Mouse (Mus musculus) neutrophil, adult 5-6 weeks (primary cell): ENCODE data around the gene Ncapd2. TPM values are rescaled to one million over a fixed set of nuclear protein-coding genes. Genes with fewer than 3 reads are reported as not detected.

ENCODE experiments used
- ATAC-seq: fragments of 151-379, 151-347 bp; 2 replicates; pipeline ENCODE4 v1.8.0; 2017; ENCODE audit warnings: mild to moderate bottlenecking, moderate TSS enrichment; ENCODE audit not compliant: insufficient number of reproducible peaks, poor library complexity, low FRiP score, severe bottlenecking; ENCODE audit errors: extremely low read depth
- total RNA-seq: library from RNA; stranded (forward); fragments of 200-1000 nt; gene quantifications from 2 replicates; pipeline ENCODE4 v1.2.3, GENCODE M21; 2017

The Ncapd2 gene
- total RNA-seq = 42.5 and 66.2 TPM in 2 replicates

DNA sequence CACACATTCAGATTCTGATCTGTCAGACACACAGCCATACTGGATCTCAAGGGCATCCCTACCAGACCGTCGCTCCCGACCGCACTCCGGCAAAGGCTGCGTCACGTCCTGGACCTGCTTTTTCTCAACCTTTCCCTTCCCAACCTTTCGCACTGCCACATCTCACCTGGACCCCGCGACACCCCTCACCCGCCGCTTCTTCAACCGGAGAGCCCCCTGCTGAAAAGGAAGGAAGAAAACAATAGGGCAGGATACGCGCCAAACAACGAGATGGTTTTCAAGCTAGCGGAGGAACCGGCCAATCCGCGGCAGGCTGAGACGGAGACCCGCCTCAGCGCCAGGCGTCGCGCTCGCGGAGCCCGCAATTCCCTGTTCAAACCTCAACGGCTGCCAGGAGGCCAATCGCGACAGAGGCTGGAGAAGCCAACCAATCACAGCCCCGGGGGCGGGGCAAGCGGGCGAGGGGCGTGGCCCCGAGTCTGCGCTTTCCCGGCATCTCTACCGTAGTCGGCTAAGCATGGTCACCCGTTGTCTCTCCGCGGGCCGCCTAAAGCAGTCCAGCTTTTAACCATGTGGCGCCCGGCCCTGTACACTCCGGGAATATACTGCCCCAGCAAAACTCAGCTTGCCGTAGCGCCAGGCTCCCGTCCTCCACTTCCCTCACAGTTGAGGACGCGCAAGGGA, at the start of gene Ncapd2, which contains the start of gene Mrpl51:
Ncapd2 (minus strand) TSS at position 370 of the 684 bp plus-strand sequence.
Mrpl51 (plus strand) TSS at position 470 of the 684 bp plus-strand sequence.
- ATAC-seq = peak; percentile 94

GRCm38 (mm10) chr6:125240617-125241016, 49.1 kb upstream of the Ncapd2 start:
- ATAC-seq = no peak

DNA sequence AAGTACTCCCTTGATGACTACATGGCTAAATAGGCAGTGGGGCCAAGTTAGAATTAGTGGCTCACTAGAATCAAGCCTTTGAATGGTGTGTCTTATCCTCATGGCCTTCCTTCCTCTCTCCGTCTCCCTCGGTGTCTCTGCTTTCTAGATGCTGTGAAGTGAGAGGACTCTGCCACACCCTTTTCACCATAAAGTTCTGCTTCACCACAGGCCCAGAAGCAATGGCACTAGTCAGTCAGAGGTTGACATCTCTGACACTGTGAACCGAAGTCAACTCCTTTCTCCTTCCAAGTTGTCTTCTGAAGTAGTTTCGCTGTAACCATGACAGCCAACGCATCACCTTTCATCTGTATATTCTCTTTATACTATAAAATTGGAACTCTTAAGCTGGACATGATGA, 48.0 kb upstream of the Ncapd2 start:
- no peak for ATAC-seq

DNA sequence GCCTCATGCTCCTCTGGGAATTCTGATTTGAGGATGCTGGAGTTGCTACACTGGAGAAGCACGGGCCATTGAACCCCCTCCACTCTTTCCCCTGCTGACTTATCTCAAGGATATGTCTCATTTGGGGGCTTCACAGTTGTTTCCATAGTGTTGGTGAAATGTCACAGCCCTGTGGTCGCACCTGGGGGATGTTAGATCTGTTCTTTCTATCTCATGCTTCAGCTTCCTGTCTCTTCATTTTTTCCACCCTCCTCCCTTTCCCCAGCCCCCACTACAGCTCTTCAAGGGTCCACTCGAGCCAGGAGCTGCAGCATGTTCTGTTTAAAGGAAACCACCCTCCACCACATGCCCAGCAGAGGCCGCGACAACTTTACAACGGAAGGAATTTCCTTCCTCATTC, 46.9 kb upstream of the Ncapd2 start:
- ATAC-seq = no peak

DNA sequence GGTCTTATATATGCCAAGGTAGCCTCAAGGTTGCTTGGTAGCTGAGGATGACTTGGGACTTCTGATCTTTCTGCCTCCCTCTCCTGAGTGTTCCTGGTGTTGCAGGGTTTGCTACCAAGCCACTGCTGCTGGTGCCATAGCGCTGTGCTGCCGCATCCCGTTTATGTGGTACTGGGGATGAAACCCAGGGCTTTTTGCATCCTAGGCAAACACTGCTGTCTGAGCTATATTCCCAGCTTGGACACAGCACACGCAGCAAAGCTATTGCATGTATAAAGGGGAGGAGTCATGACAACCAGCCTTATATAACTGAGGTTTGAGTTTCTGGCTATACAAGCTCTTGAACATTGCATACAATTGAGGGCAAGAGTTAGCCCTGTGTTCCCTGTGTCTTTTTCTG, 45.9 kb upstream of the Ncapd2 start:
- no peak for ATAC-seq

GRCm38 (mm10) chr6:125236782-125237181, 45.3 kb upstream of the Ncapd2 start, which contains the start of gene Cd27:
Gene Cd27, minus strand, starts transcription at chr6:125237010.
- ATAC-seq = no peak

- ATAC-seq = no peak
Observed at GRCm38 (mm10) chr6:125236341-125236740, 44.8 kb upstream of the Ncapd2 start.

- ATAC-seq = no peak
Observed at GRCm38 (mm10) chr6:125234520-125234828, 43.0 kb upstream of the Ncapd2 start.

GRCm38 (mm10) chr6:125233816-125234519, 42.5 kb upstream of the Ncapd2 start:
- ATAC-seq = no peak

DNA sequence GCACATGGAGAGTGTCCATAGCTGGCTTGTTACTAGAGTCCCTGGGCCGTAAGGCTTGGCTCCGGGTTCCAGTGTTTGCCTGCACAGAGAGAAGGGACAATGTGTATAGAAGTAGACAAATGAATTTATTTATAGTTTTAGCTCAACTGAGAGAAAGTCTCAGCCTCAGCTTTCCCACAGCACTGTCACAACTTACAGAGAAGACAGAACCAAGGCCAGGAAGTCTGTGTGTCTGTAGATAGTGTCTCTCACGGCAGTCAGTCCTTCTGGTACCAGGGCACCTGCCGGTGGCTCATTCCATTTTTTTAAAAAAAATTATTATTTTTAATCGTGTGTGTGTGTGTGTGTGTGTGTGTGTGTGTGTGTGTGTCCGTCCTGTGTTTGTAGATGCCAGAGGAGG, 41.0 kb upstream of the Ncapd2 start:
- no peak for ATAC-seq

DNA sequence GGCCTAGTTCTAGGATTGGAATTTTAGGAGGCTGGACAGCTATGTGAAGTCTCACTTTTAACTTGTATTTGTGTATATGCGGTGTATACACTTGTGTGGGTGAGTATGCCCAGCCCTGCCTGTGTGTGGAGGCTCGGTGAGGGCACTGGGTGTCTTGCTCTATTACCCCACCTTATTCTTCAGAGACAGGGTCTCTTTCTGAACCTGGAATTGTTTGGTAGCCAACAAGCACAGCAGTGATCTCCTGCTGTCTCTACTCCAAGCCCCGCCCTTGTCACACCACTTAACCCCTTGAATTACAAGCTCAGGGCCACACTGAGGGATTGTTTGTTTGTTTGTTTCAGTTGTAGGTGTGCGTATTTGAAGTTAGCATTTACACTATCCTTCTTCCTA, 40.5 kb upstream of the Ncapd2 start:
- no peak for ATAC-seq

DNA sequence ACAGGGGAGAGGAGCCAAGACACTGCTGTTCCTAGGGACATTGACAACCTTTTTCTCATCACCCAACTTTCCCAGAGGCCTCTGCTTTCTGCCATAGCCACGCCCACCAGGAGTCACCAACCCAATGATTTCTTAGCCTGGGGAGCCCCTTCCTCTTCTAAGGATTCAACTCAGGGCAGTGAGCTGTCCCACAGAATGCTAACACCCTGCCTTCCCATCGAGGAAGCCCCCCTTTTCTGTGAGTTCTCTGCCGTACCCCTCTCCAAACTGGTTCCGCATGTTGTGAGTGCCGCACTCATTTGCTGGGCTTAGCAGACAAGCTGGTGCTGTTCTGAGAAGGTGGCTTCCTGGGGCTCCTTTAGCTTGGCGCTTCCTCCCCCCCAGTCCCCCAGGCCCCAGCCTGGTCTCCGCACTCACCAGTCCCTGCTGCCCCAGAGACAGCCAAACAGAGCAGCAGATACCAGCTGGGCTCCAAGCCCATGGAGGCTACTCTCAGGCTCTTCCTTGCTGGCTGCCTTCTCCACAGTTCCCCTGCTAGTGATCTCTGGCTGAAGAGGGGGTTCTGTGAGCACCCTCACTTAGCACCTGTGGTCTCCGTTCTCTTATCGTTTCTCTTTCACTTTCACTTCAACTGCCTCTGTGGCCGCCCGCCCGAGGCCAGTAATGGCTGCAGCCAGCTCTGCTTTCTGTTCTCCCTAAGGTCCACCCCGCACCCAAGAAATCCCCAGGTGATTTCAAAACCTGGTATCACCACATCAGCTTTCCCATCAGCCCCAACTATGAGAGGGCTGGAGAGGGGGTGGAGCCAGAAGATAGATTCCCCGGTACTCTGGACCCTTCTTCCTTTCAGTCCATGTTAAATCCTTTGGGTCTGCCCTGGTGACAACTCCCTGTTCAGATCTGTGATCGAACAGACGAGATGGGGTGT, 39.9 kb upstream of the Ncapd2 start, which contains the start of gene Tapbpl:
Tapbpl (minus strand) TSS at position 744 of the 928 bp plus-strand sequence.
- ATAC-seq = peak; percentile 80

DNA sequence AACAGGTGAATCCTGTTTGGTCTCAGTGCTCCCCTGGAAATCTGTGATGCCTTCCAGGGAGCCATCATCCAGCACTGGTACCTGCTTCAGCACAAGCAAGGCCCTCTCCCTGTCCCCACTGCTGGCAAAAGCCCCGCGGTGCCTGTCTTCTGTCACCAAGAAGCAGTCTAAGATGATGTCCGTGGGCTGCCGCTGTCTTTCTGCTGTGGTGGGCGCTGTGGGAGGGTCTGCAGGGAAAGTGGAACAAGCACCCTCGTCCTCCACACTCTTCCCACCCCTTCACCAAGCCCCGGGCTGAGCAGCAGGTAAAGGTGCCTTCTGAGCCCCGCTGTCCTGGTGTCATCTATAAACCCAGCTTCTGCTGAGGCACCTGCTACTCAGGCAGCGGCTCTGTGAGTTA, 39.1 kb upstream of the Ncapd2 start:
- no peak for ATAC-seq

DNA sequence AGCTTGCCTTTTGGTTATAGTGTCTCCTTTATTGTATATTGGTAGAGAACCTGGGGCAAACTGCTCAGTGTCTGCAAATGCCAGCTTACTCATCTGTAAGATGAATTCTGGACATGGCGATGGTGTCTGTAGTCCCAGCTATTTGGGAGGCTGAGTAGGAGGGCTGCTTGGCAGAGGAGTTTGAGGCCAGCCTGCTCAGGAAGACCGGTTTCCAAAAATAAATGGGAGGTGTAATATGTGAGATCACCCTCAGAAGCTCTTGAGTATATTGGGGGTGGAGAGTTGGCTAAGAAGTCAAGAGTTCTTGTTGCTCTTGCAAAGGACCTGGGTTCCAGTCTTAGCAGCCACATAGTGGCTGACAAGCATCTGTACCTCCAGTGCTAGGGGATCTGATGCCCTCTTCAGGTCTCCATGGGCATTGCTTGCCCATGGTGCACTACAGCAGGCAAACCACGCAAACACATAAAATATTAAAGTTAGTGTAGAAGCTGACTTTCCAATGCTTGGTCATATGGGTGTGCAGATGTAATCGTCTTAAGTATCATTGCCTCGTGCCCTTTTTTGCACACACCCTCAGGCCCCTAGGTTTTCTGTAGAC, 34.1 kb upstream of the Ncapd2 start:
- ATAC-seq = 0 out of 2 replicates have a peak, but pooled peaks have one; percentile 23

GRCm38 (mm10) chr6:125222577-125222976, 31.1 kb upstream of the Ncapd2 start:
- ATAC-seq = no peak

GRCm38 (mm10) chr6:125222146-125222545, 30.6 kb upstream of the Ncapd2 start:
- ATAC-seq = peak; percentile 82

GRCm38 (mm10) chr6:125221115-125221745, 29.7 kb upstream of the Ncapd2 start:
- ATAC-seq = no peak

GRCm38 (mm10) chr6:125218963-125219362, 27.5 kb upstream of the Ncapd2 start:
- peak; percentile 34 for ATAC-seq

- ATAC-seq = no peak
Observed at GRCm38 (mm10) chr6:125217899-125218298, 26.4 kb upstream of the Ncapd2 start.
